Mouse (Mus musculus): ENCODE measurements at regions not wholly inside any gene's neighbourhood (a gene's known extent, or its start where the extent isn't known, plus 50 kb on each side); places are given as distances from the start of the nearest gene placed in this dataset.

GRCm38 (mm10) chr2:180404168-180404567 lies 51.9 kb upstream of the Slco4a1 start:
- Histone ChIP-seq H3K4me3 (ENCODE audit: low read depth, low read length) (no peak overlapping the region), H3K27ac (ENCODE audit: low read length) (no peak overlapping the region), H3K9ac (ENCODE audit: low read depth, low read length) (no peak overlapping the region), H3K9me3 (replicated peaks; ENCODE audit: control insufficient read depth, low read length, poor library complexity, severe bottlenecking) (no peaks in the 10 kb centered on the region), H3K4me2 (ENCODE audit: low read length) (no peak overlapping the region), H3K4me1 (ENCODE audit: control insufficient read depth, insufficient read depth, low read length) (no peaks in the 10 kb centered on the region), H3K27me3 (ENCODE audit: control insufficient read depth, insufficient read depth, low read depth, low read length) (no peaks in the 10 kb centered on the region), H3K36me3 (ENCODE audit: control insufficient read depth, insufficient read depth, low read length) (no peaks in the 10 kb centered on the region)
- 89% methylated on average over 5 of the region's 5 CpGs for WGBS
- ATAC-seq, result no peak

GRCm38 (mm10) chr2:180403621-180404020 lies 52.4 kb upstream of the Slco4a1 start:
- Histone ChIP-seq H3K4me1 (ENCODE audit: control insufficient read depth, insufficient read depth, low read length) (no peaks in the 10 kb centered on the region), H3K9ac (ENCODE audit: low read depth, low read length) (no peak overlapping the region), H3K4me2 (ENCODE audit: low read length) (no peak overlapping the region), H3K9me3 (replicated peaks; ENCODE audit: control insufficient read depth, low read length, poor library complexity, severe bottlenecking) (no peaks in the 10 kb centered on the region), H3K27ac (ENCODE audit: low read length) (no peak overlapping the region), H3K27me3 (ENCODE audit: control insufficient read depth, insufficient read depth, low read depth, low read length) (no peaks in the 10 kb centered on the region), H3K4me3 (ENCODE audit: low read depth, low read length) (no peak overlapping the region), H3K36me3 (ENCODE audit: control insufficient read depth, insufficient read depth, low read length) (no peaks in the 10 kb centered on the region)
- 68% methylated on average over 8 of the region's 8 CpGs for WGBS
- no peak for ATAC-seq

- Histone ChIP-seq H3K9ac (ENCODE audit: low read depth, low read length) (no peak overlapping the region), H3K9me3 (replicated peaks; ENCODE audit: control insufficient read depth, low read length, poor library complexity, severe bottlenecking) (no peaks in the 10 kb centered on the region), H3K4me2 (ENCODE audit: low read length) (no peak overlapping the region), H3K36me3 (ENCODE audit: control insufficient read depth, insufficient read depth, low read length) (no peaks in the 10 kb centered on the region), H3K4me1 (ENCODE audit: control insufficient read depth, insufficient read depth, low read length) (no peaks in the 10 kb centered on the region), H3K4me3 (ENCODE audit: low read depth, low read length) (no peak overlapping the region), H3K27ac (ENCODE audit: low read length) (no peak overlapping the region), H3K27me3 (ENCODE audit: control insufficient read depth, insufficient read depth, low read depth, low read length) (no peaks in the 10 kb centered on the region)
- ATAC-seq, result no peak
- 75% methylated on average over 9 of the region's 9 CpGs for WGBS
Measured at GRCm38 (mm10) chr2:180402851-180403459, 53.1 kb upstream of the Slco4a1 start.

- no peak overlapping the region for H3K9ac ChIP-seq (ENCODE audit: low read depth, low read length)
- WGBS, result 82% methylated on average over 4 of the region's 4 CpGs
Measured at GRCm38 (mm10) chr2:180402433-180402832, 53.6 kb upstream of the Slco4a1 start.

GRCm38 (mm10) chr2:180401409-180402391 lies 54.3 kb upstream of the Slco4a1 start:
- Histone ChIP-seq H3K36me3 (ENCODE audit: control insufficient read depth, insufficient read depth, low read length) (no peaks in the 10 kb centered on the region), H3K9ac (ENCODE audit: low read depth, low read length) (no peak overlapping the region), H3K27ac (ENCODE audit: low read length) (no peak overlapping the region), H3K9me3 (replicated peaks; ENCODE audit: control insufficient read depth, low read length, poor library complexity, severe bottlenecking) (no peaks in the 10 kb centered on the region), H3K4me3 (ENCODE audit: low read depth, low read length) (no peak overlapping the region), H3K4me2 (ENCODE audit: low read length) (no peak overlapping the region), H3K4me1 (ENCODE audit: control insufficient read depth, insufficient read depth, low read length) (no peaks in the 10 kb centered on the region), H3K27me3 (ENCODE audit: control insufficient read depth, insufficient read depth, low read depth, low read length) (no peaks in the 10 kb centered on the region)
- WGBS, result 83% methylated on average over 8 of the region's 8 CpGs
- no peak for ATAC-seq

More at GRCm38 (mm10) chr2:180402433-180402832, 53.6 kb upstream of the Slco4a1 start:
- Histone ChIP-seq H3K27ac (ENCODE audit: low read length) (no peak overlapping the region), H3K36me3 (ENCODE audit: control insufficient read depth, insufficient read depth, low read length) (no peaks in the 10 kb centered on the region), H3K27me3 (ENCODE audit: control insufficient read depth, insufficient read depth, low read depth, low read length) (no peaks in the 10 kb centered on the region), H3K9me3 (replicated peaks; ENCODE audit: control insufficient read depth, low read length, poor library complexity, severe bottlenecking) (no peaks in the 10 kb centered on the region), H3K4me3 (ENCODE audit: low read depth, low read length) (no peak overlapping the region), H3K4me1 (ENCODE audit: control insufficient read depth, insufficient read depth, low read length) (no peaks in the 10 kb centered on the region), H3K4me2 (ENCODE audit: low read length) (no peak overlapping the region)
- no peak for ATAC-seq

GRCm38 (mm10) chr2:180400514-180401019 lies 55.5 kb upstream of the Slco4a1 start:
- no peak for ATAC-seq
- Histone ChIP-seq H3K9ac (ENCODE audit: low read depth, low read length) (no peak overlapping the region), H3K4me3 (ENCODE audit: low read depth, low read length) (no peak overlapping the region), H3K4me2 (ENCODE audit: low read length) (no peak overlapping the region), H3K9me3 (replicated peaks; ENCODE audit: control insufficient read depth, low read length, poor library complexity, severe bottlenecking) (no peaks in the 10 kb centered on the region), H3K27ac (ENCODE audit: low read length) (no peak overlapping the region), H3K36me3 (ENCODE audit: control insufficient read depth, insufficient read depth, low read length) (no peaks in the 10 kb centered on the region), H3K4me1 (ENCODE audit: control insufficient read depth, insufficient read depth, low read length) (no peaks in the 10 kb centered on the region), H3K27me3 (ENCODE audit: control insufficient read depth, insufficient read depth, low read depth, low read length) (no peaks in the 10 kb centered on the region)
- 88% methylated on average over 5 of the region's 5 CpGs for WGBS

- H3K27ac ChIP-seq (ENCODE audit: low read length), result no peak overlapping the region
- no peaks in the 10 kb centered on the region for H3K4me1 ChIP-seq (ENCODE audit: control insufficient read depth, insufficient read depth, low read length)
- H3K9ac ChIP-seq (ENCODE audit: low read depth, low read length), result no peak overlapping the region
- no peaks in the 10 kb centered on the region for H3K27me3 ChIP-seq (ENCODE audit: control insufficient read depth, insufficient read depth, low read depth, low read length)
- no peak for ATAC-seq
- no peaks in the 10 kb centered on the region for H3K9me3 ChIP-seq (replicated peaks; ENCODE audit: control insufficient read depth, low read length, poor library complexity, severe bottlenecking)
- no peak overlapping the region for H3K4me3 ChIP-seq (ENCODE audit: low read depth, low read length)
- no peak overlapping the region for H3K4me2 ChIP-seq (ENCODE audit: low read length)
- 79% methylated on average over 8 of the region's 8 CpGs for WGBS
- H3K36me3 ChIP-seq (ENCODE audit: control insufficient read depth, insufficient read depth, low read length), result no peaks in the 10 kb centered on the region
Measured at GRCm38 (mm10) chr2:180399651-180400513, 56.2 kb upstream of the Slco4a1 start.

GRCm38 (mm10) chr2:180398851-180399447 lies 57.1 kb upstream of the Slco4a1 start:
- Histone ChIP-seq H3K27me3 (ENCODE audit: control insufficient read depth, insufficient read depth, low read depth, low read length) (no peaks in the 10 kb centered on the region), H3K9ac (ENCODE audit: low read depth, low read length) (no peak overlapping the region), H3K4me1 (ENCODE audit: control insufficient read depth, insufficient read depth, low read length) (no peaks in the 10 kb centered on the region), H3K4me2 (ENCODE audit: low read length) (no peak overlapping the region), H3K27ac (ENCODE audit: low read length) (no peak overlapping the region), H3K4me3 (ENCODE audit: low read depth, low read length) (no peak overlapping the region), H3K9me3 (replicated peaks; ENCODE audit: control insufficient read depth, low read length, poor library complexity, severe bottlenecking) (no peaks in the 10 kb centered on the region), H3K36me3 (ENCODE audit: control insufficient read depth, insufficient read depth, low read length) (no peaks in the 10 kb centered on the region)
- 86% methylated on average over 6 of the region's 6 CpGs for WGBS
- no peak for ATAC-seq
